Mouse (Mus musculus) right cerebral cortex, postnatal 14 days (tissue): Measurements from ENCODE around the gene Gm10203.
"Not testable (repeated sequence)": the region's sequence is repeated elsewhere in the genome, so short reads cannot be mapped to it uniquely, and the experiment has no call there.

Source experiments
- DNase-seq: peaks from one replicate; pipeline ENCODE4 v3.0.0; 2022

Gm10203 gene

GRCm38 (mm10) chr6:149135631-149136030, 5.7 kb downstream of the Gm10203 start:
- no peak for DNase-seq

DNA sequence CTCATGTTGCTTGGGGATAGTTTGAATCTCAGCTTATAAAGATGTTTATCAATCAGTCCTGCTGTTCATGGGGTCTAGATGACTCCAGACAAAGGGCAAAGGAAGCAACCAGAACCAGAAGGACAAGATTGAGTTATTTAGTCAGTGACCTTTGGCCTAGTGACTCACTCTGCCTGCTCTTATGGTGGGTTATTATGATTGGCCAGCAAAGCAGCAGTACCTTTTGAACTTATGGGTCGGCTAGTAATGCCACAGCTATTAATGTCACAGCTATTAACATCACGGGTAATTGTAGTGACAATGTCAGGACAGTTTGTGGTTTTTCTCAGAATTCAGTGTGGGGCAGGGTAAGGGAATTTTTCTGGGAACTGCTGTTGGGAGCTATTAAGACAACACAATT, 8.0 kb downstream of the Gm10203 start:
- DNase-seq = no peak

DNA sequence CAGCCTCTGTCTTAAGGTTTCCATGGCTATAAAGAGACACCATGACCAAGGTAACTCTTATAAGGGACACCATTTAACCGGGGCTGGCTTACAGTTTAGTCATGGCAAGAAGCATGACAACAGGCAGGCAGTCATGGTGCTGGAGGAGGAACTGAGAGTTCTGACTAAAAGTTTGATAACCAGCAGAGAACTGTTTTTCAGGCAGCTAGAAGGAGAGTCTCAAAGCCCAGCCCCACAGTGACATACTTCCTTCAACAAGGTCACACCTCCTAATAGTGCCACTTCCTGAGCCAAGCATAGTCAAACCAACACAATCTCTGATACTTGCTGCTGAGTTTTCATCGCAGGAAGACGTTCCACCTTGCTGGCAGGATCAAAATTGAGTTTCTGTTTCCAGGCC, 9.0 kb downstream of the Gm10203 start:
- DNase-seq = no peak

- no peak for DNase-seq
Observed at GRCm38 (mm10) chr6:149139471-149139870, 9.5 kb downstream of the Gm10203 start, which contains the start of gene Etfbkmt. Etfbkmt (plus strand) TSS chr6:149139849.

- DNase-seq = peak; percentile 73
Observed at GRCm38 (mm10) chr6:149141393-149142173, 11.6 kb downstream of the Gm10203 start.

DNA sequence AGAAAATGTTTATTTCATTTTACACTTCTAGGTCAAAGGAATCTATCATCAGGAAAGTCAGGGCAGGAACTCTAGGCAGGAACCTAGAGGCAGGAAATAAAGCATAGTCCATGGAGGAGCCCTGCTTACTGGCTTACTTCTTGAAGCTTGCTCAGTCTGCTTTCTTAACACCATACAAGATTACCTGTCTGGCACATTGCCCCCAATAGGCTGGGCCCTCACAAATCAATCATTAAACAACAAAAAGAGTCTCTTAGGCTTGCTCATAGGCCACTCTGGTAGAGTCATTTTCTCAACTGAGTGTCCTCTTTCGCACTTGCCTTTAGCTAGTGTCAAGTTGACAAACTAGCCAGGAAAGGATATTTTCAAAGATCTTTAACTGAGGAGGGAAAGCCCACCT, 15.2 kb downstream of the Gm10203 start:
- no peak for DNase-seq

- no peak for DNase-seq
Observed at GRCm38 (mm10) chr6:149148436-149149229, 18.7 kb downstream of the Gm10203 start.

DNA sequence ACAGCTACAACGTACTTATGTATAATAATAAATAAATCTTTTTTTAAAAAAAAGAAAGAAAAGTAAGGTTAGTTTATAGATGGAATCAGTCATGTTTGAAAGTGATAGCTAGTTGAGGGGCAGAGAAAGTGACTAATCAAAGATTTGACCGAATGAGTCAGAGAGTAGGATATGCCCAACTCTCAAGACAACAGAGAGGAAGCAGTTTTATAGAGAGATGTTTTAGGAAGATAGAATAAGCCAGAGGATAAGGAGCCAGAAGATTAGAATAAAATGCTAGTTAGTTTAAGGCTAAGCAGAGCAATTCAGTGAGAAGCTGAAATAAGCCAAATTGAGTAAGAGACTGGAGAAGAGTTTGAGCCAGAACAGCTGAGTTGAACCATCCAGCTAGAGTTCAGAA, 22.1 kb downstream of the Gm10203 start:
- DNase-seq = no peak

GRCm38 (mm10) chr6:149153473-149154115, 23.6 kb downstream of the Gm10203 start:
- no peak for DNase-seq

DNA sequence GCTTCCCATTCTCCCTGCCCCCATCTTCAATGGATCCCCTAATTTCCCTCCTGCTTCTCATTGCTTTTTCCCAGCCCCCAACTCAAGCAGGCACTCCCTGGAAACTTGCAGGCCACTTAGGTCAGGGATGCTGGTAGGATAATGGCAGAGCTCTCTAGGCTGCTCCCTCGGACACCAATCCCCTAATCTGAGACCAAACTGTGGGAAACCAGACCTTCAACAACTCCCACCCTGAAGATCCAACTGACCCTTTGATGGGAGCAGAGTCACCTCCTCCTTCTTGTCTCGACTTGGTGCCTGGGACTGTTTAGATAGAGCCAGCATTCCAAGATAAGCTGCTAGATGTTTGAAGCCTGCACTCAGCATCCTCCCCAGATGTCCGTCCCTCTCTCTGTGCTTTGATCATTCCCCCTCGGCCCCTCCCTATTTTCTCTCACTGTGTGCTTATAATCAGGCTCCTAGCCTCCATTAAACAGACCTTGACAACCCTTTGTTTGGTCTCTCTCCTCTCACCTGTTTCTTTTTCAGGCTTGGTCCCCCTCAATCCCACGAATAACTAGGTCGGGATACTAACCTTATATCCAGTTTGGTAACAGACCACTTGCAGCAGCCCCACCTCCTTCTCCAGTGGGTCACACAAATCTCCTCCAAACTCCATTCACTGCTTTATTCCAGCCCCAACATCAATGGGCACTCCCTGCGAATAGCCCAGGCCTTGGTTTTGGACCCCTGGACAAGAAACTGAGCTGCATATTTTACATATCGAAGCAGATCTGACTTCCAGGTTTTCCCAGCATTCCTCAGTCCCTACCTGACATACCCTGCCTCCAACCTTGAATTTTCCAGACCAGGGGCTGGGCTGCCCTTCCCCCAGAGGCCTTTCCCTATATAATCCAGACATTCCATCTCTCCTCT, 24.4 kb downstream of the Gm10203 start:
- DNase-seq = no peak

- no peak for DNase-seq
Observed at GRCm38 (mm10) chr6:149155031-149155841, 25.3 kb downstream of the Gm10203 start.

GRCm38 (mm10) chr6:149167038-149167437, 37.1 kb downstream of the Gm10203 start:
- not testable (repeated sequence) for DNase-seq

- no peak for DNase-seq
Observed at GRCm38 (mm10) chr6:149167672-149168071, 37.7 kb downstream of the Gm10203 start.

GRCm38 (mm10) chr6:149168436-149168835, 38.5 kb downstream of the Gm10203 start:
- DNase-seq = no peak

- DNase-seq = not testable (repeated sequence)
Observed at GRCm38 (mm10) chr6:149169965-149170364, 40.0 kb downstream of the Gm10203 start.

DNA sequence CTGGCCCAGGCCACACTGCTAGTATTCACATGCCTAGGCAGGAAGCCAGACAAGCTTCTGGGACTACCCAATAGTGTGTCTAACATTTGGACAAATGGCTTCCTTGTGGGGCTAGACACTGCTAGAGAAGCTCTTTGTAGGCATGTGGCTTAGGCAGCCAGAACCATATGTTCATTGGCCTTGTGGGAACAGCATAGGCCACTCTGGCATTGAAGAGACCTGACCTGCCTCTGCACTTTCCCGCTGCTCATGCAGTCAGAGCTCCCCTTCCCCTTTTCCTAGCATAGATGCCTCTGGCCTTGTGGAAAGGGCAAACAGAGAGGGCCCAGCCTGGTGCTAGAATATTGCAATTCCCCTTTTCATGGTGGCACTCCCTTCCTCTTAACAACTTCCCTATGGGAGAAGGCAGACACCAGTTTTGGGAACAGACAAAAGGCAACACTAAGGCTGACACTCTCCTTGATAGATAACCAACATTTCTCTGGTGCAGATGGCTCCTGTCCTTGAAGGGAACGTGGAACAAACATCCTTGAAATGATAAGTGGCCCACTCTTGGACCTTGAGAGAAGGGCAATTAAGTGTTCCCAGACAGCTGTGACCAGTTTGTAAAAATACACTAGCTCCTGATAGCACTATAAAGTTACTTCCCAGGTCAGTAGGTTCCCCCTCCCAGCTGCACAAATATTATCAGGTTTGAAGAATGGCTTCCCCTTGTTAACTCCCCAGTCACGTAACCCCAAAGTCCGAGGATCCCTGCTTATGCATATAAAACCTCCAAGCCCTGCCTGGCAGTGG, 44.1 kb downstream of the Gm10203 start:
- no peak for DNase-seq

- no peak for DNase-seq
Observed at GRCm38 (mm10) chr6:149174932-149175570, 45.1 kb downstream of the Gm10203 start.

- no peak for DNase-seq
Observed at GRCm38 (mm10) chr6:149179064-149179463, 49.1 kb downstream of the Gm10203 start.
